Mouse (Mus musculus): ENCODE measurements around the gene 4930452B06Rik. TPM values are rescaled to one million over a fixed set of nuclear protein-coding genes. Genes with fewer than 3 reads are reported as not detected.

4930452B06Rik gene
- polyA plus RNA-seq, 1 experiment from 2014 or later = 19.2 TPM

DNA sequence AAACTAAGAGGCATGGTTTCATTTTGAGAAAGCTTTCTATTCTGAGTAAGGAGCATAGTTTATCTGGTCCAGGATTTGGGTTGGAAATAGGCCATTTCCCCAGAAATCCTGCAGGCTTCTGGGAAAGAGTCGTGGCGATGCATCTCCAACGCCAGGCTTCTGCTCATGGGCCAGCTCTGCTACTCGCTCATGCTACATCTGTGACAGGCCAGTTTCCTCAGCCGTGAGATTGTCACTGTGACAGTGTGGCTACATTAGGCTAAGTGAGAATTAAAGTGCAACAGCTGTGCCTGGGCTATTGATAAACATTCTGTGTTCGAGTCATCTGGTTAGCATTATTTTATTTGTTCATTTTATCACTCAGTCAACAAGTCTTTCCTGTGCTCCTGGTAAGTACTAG, 140.8 kb downstream of the 4930452B06Rik start:
- Histone ChIP-seq H3K4me2 (no peak overlapping the region), H3K36me3 (no peaks in the 10 kb centered on the region), H3K4me3 (no peak overlapping the region), H3K27me3 (no peaks in the 10 kb centered on the region), H3K4me1 (replicated peaks) (no peaks in the 10 kb centered on the region), H3K9ac (no peak overlapping the region), H3K27ac (no peak overlapping the region), H3K9me3 (replicated peaks) (no peaks in the 10 kb centered on the region)
- no peak for ATAC-seq (replicated peaks; ENCODE audit: insufficient number of reproducible peaks, insufficient read depth, low FRiP score, low read depth)
- WGBS = 69% methylated on average over 6 of the region's 6 CpGs

DNA sequence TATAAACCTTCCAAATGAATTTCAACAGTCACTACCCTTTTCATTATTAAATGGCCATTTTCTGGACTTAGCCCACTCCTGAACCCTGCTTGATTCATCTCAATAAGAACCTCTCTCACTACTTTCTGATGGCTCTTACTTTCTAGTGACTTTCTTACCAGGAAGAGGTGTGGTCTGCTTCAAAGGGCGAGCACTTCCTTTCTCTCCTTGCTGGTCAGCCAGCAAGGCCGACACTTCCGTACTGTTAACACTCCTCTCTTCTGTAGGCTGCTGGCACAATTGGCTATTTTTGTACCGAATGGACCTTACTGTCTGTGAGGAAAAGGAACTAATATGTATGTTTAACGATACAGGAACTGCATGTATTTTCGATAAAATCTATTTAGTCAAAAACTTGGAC, 148.4 kb downstream of the 4930452B06Rik start:
- H3K9me3 ChIP-seq (replicated peaks) = no peaks in the 10 kb centered on the region
- no peak overlapping the region for H3K27ac ChIP-seq
- no peaks in the 10 kb centered on the region for H3K4me1 ChIP-seq (replicated peaks)
- 46% methylated on average over 6 of the region's 6 CpGs for WGBS
- no peaks in the 10 kb centered on the region for H3K27me3 ChIP-seq
- H3K4me2 ChIP-seq = no peak overlapping the region
- H3K36me3 ChIP-seq = no peaks in the 10 kb centered on the region
- no peak overlapping the region for H3K9ac ChIP-seq
- no peak for ATAC-seq (replicated peaks; ENCODE audit: insufficient number of reproducible peaks, insufficient read depth, low FRiP score, low read depth)
- H3K4me3 ChIP-seq = no peak overlapping the region

DNA sequence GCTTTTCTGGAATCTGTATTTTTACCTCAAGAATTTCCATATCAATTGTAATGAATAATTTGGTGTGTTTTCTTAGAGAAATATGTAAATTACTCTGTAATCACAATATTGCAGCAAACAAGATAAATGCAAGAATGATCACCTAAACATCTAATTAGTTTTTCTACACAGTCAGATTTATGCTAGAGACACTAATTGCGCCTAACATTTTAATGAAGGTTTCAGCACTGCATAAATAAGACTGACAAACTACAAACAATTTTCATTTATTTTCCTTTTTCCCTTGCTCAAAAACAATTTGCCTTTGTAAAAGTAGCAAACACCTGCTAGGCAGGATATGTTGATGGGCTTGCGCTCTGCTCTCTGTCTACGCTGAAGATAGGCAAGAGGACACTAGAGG, 152.0 kb downstream of the 4930452B06Rik start:
- Histone ChIP-seq H3K27me3 (no peaks in the 10 kb centered on the region), H3K9ac (no peak overlapping the region), H3K27ac (no peak overlapping the region), H3K9me3 (replicated peaks) (no peaks in the 10 kb centered on the region), H3K4me1 (replicated peaks) (no peaks in the 10 kb centered on the region), H3K4me3 (no peak overlapping the region), H3K36me3 (no peaks in the 10 kb centered on the region), H3K4me2 (no peak overlapping the region)
- 92% methylated on average over 3 of the region's 3 CpGs for WGBS
- no peak for ATAC-seq (replicated peaks; ENCODE audit: insufficient number of reproducible peaks, insufficient read depth, low FRiP score, low read depth)

DNA sequence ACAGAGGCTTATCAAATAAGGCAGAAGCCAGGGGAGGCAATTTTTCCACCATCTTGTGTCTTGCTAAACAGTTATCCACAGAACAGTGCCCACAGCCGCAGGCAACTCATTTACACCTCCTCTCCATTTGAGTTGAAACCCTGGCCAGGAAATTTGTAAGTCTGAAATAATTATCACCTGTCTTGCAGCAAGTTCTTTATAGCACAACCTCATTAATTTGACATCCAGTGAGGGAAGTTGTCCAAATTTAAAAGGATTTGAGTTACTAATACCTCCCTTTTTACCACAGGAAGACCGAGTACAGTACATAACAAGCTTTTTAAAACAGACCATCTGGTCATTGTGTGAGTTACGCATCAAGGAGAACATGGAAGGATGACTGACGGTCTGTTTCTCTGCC, 154.8 kb downstream of the 4930452B06Rik start:
- no peak overlapping the region for H3K4me3 ChIP-seq
- H3K27ac ChIP-seq = no peak overlapping the region
- H3K4me1 ChIP-seq (replicated peaks) = no peaks in the 10 kb centered on the region
- H3K9me3 ChIP-seq (replicated peaks) = no peaks in the 10 kb centered on the region
- H3K27me3 ChIP-seq = no peaks in the 10 kb centered on the region
- ATAC-seq (replicated peaks; ENCODE audit: insufficient number of reproducible peaks, insufficient read depth, low FRiP score, low read depth) = no peak
- H3K9ac ChIP-seq = no peak overlapping the region
- H3K4me2 ChIP-seq = no peak overlapping the region
- no peaks in the 10 kb centered on the region for H3K36me3 ChIP-seq
- WGBS = 83% methylated on average over 4 of the region's 4 CpGs

DNA sequence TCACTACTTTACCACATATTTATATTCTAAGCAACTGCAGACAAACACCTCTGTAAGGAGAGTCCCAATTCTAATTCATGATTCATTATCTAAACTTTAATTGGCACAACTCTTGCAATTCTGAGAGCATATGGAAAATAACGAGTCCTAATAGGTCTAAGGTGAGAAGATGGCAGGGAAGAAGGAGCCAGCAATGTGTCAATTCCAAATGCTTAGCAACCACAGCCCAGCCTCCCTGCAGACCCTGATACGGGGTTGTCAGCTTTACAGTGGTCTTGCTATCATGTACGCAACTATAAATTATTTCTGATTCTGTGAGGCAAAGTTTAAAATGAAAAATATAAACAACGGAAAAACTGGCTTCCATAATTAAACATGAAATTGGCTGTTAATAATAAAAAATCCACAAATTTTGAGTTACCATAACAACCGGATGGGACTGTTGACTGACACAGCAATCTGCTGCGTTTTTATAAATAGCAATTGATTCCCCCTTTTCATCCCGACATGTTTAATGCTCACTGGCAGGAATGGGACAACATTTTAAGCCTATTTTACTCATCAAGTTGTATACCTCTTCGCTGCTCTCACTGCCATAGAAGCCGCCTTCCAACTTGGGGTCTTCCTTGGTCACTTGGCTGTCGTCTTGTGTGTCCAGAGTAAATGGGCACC, 155.6 kb downstream of the 4930452B06Rik start:
- no peak for ATAC-seq (replicated peaks; ENCODE audit: insufficient number of reproducible peaks, insufficient read depth, low FRiP score, low read depth)

DNA sequence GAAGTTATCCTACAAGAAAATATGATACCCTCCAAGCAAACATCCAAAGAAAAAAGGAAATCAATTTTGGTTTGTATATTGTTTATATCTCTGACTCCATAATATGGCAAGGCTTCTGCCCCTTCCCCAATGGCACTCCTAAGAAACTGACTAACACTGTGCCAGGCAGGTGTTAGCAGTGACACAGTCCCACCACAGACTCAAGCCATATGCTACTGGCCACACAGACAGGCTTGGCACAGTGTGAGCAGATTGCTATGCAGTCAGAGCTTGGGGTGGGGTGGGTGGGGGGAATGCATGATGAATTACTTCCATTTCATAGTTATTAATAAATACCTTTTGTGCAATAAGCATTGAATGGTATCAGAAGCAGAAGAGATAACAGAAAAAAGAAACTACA, 157.4 kb downstream of the 4930452B06Rik start:
- H3K27me3 ChIP-seq = no peaks in the 10 kb centered on the region
- ATAC-seq (replicated peaks; ENCODE audit: insufficient number of reproducible peaks, insufficient read depth, low FRiP score, low read depth) = no peak
- no peak overlapping the region for H3K4me2 ChIP-seq
- no peaks in the 10 kb centered on the region for H3K9me3 ChIP-seq (replicated peaks)
- H3K36me3 ChIP-seq = no peaks in the 10 kb centered on the region
- H3K4me1 ChIP-seq (replicated peaks) = no peaks in the 10 kb centered on the region
- no peak overlapping the region for H3K9ac ChIP-seq
- H3K4me3 ChIP-seq = no peak overlapping the region
- H3K27ac ChIP-seq = no peak overlapping the region

More for the DNA sequence above, 155.6 kb downstream of the 4930452B06Rik start:
- H3K9me3 ChIP-seq (replicated peaks) = no peaks in the 10 kb centered on the region
- H3K9ac ChIP-seq = no peak overlapping the region
- H3K4me3 ChIP-seq = no peak overlapping the region
- 87% methylated on average over 10 of the region's 10 CpGs for WGBS
- no peaks in the 10 kb centered on the region for H3K27me3 ChIP-seq
- H3K36me3 ChIP-seq = no peaks in the 10 kb centered on the region
- no peaks in the 10 kb centered on the region for H3K4me1 ChIP-seq (replicated peaks)
- no peak overlapping the region for H3K27ac ChIP-seq
- no peak overlapping the region for H3K4me2 ChIP-seq

DNA sequence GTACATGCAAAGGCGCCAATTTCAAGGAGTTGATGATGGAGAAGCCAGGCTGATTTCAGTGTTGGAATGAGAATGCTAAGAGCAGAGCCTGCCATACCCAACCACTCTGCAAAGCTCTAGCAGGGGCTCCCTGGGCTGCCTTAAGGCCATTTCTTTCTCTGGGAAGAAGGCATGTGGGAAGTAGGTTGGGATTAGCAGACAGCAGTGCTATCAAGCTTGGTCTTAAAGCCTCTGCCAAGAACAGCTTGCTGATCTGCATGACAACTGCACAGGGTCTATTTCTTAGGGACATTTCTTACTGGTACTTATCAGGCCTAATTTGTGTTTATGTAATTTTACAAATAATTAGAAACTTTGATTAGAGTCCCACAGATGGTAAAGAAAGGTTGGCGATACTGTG, 161.8 kb downstream of the 4930452B06Rik start:
- 82% methylated on average over 2 of the region's 2 CpGs for WGBS
- no peak for ATAC-seq (replicated peaks; ENCODE audit: insufficient number of reproducible peaks, insufficient read depth, low FRiP score, low read depth)
- no peak overlapping the region for H3K27ac ChIP-seq

DNA sequence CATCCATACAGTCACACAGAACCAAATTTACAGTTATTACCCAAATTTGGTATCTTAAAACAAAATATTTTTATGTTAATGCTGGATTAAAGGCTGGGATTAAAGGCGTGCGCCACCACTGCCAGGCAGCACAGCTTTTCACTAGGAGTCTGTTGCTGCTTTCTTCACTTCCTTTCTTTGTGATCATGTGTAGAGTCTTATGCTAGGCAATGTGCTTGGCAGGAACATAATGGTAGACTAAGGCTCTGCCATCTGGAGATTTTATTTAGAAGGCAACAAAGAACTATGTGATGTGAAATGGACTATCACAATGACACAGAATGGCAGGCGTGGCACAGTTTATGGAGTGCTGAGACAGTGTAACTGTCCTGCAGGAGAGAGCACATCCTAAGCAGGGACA, 162.7 kb downstream of the 4930452B06Rik start:
- no peak overlapping the region for H3K27ac ChIP-seq
- WGBS = 91% methylated on average over 3 of the region's 3 CpGs
- H3K4me3 ChIP-seq = no peak overlapping the region
- no peak for ATAC-seq (replicated peaks; ENCODE audit: insufficient number of reproducible peaks, insufficient read depth, low FRiP score, low read depth)
- H3K4me1 ChIP-seq (replicated peaks) = no peaks in the 10 kb centered on the region
- H3K27me3 ChIP-seq = no peaks in the 10 kb centered on the region
- H3K9ac ChIP-seq = no peak overlapping the region
- no peak overlapping the region for H3K4me2 ChIP-seq
- no peaks in the 10 kb centered on the region for H3K9me3 ChIP-seq (replicated peaks)
- no peaks in the 10 kb centered on the region for H3K36me3 ChIP-seq

More for the DNA sequence above, 161.8 kb downstream of the 4930452B06Rik start:
- Histone ChIP-seq H3K9ac (no peak overlapping the region), H3K27me3 (no peaks in the 10 kb centered on the region), H3K36me3 (no peaks in the 10 kb centered on the region), H3K4me2 (no peak overlapping the region), H3K4me3 (no peak overlapping the region), H3K4me1 (replicated peaks) (no peaks in the 10 kb centered on the region), H3K9me3 (replicated peaks) (no peaks in the 10 kb centered on the region)

DNA sequence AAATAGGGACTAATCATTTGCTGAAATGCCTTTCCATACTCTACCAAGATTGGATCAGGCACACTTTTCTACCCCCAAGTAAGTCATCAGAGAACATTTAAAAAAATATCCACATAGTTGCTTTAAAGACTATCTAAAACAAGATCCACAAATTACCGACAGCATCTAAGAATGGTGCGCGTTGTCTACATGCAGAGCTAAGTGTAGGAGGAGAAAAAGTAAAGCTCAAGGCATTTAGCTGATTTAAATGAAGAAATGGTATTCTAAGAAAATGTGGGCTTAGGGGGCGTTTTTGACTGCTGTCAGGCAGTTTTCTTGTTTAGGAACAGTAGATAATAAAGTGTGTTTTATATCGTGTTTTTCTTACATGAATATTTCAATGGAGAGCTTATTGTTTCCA, 163.5 kb downstream of the 4930452B06Rik start:
- H3K9ac ChIP-seq = no peak overlapping the region
- no peak overlapping the region for H3K27ac ChIP-seq
- H3K4me3 ChIP-seq = no peak overlapping the region
- H3K9me3 ChIP-seq (replicated peaks) = no peaks in the 10 kb centered on the region
- no peak overlapping the region for H3K4me2 ChIP-seq
- H3K4me1 ChIP-seq (replicated peaks) = no peaks in the 10 kb centered on the region
- 89% methylated on average over 5 of the region's 5 CpGs for WGBS
- H3K36me3 ChIP-seq = no peaks in the 10 kb centered on the region
- no peak for ATAC-seq (replicated peaks; ENCODE audit: insufficient number of reproducible peaks, insufficient read depth, low FRiP score, low read depth)
- H3K27me3 ChIP-seq = no peaks in the 10 kb centered on the region

DNA sequence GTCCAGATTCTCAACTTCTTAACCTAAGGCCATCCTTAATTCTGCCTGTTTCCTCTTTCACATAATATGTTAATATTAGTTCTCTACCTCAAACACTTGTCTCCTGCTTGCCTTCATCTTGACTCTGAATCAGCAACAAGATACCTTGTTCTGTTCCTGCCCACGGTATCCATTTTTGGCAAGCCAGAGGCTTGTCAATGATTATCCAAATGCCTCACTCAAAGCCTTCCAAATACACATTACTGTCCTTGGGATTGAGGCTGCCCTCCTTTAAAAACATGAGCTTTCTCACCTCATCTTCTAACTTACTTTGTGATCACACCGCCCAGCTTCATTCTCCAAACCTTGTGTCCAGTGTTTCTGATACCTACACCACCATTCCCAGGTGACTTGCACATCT, 170.3 kb downstream of the 4930452B06Rik start:
- ATAC-seq (replicated peaks; ENCODE audit: insufficient number of reproducible peaks, insufficient read depth, low FRiP score, low read depth) = no peak
- Histone ChIP-seq H3K4me3 (no peak overlapping the region), H3K9me3 (replicated peaks) (no peaks in the 10 kb centered on the region), H3K36me3 (no peaks in the 10 kb centered on the region), H3K4me1 (replicated peaks) (no peaks in the 10 kb centered on the region), H3K27ac (no peak overlapping the region), H3K4me2 (no peak overlapping the region), H3K9ac (no peak overlapping the region), H3K27me3 (no peaks in the 10 kb centered on the region)
- 92% methylated on average over 2 of the region's 2 CpGs for WGBS

DNA sequence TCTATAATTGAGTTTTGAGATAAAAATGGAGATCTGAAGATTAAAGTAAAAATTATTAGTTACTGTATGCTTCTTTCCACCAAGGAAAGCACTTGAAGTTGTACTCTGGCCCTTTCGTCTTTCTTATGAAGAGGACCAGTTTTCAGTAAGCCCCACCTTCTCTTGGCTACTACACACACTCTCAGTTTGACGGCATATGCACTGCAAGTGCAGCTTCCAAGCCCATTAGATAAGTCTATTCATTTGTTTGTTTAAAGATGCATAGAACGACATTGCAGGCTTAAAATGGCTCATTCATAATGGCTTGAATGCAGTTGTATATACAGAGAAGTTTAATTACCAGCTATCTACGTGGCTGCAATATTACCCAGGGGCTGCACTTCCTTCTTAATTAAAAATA, 171.1 kb downstream of the 4930452B06Rik start:
- Histone ChIP-seq H3K4me1 (replicated peaks) (no peaks in the 10 kb centered on the region), H3K36me3 (no peaks in the 10 kb centered on the region)
- WGBS = 62% methylated on average over 4 of the region's 4 CpGs

DNA sequence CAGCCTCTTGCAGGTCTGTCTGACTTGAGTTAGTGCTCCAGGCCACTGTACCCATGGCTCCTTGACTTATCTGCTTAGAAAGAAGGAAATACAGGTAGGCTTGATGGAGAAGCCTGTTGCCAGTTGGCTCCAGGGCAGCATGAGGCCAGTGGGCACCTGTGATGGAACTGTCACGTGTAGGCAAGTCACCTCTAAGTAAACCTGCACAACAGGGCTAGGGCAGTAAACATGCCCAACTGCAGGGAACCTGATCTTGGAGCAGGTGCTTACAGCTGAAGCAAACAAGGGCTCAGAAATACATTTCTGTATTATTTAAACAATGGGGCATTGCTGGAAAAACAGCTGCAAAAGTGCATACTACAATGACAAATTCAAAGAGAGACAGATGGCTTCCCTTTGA, 171.8 kb downstream of the 4930452B06Rik start:
- Histone ChIP-seq H3K27ac (no peak overlapping the region), H3K9me3 (replicated peaks) (no peaks in the 10 kb centered on the region), H3K27me3 (no peaks in the 10 kb centered on the region), H3K4me1 (replicated peaks) (no peaks in the 10 kb centered on the region), H3K9ac (no peak overlapping the region), H3K36me3 (no peaks in the 10 kb centered on the region), H3K4me3 (no peak overlapping the region), H3K4me2 (no peak overlapping the region)
- 75% methylated on average over 1 of the region's 1 CpGs for WGBS
- ATAC-seq (replicated peaks; ENCODE audit: insufficient number of reproducible peaks, insufficient read depth, low FRiP score, low read depth) = no peak

More for the DNA sequence above, 171.1 kb downstream of the 4930452B06Rik start:
- Histone ChIP-seq H3K9ac (no peak overlapping the region), H3K4me3 (no peak overlapping the region), H3K27me3 (no peaks in the 10 kb centered on the region), H3K27ac (no peak overlapping the region), H3K9me3 (replicated peaks) (no peaks in the 10 kb centered on the region), H3K4me2 (no peak overlapping the region)
- ATAC-seq (replicated peaks; ENCODE audit: insufficient number of reproducible peaks, insufficient read depth, low FRiP score, low read depth) = no peak

Measured in heart, embryonic 15.5 days (tissue).